Mouse (Mus musculus): ENCODE results near the gene Grb10. TPM values are rescaled to one million over a fixed set of nuclear protein-coding genes. Genes with fewer than 3 reads are reported as not detected.

Grb10 gene
- polyA plus RNA-seq, 1 experiment from 2014 or later: 45.9 TPM

- Histone ChIP-seq H3K4me2 (replicated peaks; ENCODE audit: low read depth) (no peak overlapping the region), H3K27ac (ENCODE audit: low read depth, low read length) (no peak overlapping the region), H3K4me1 (replicated peaks; ENCODE audit: control insufficient read depth, insufficient read depth, low read length) (peaks cover 7% of the 10 kb centered on the region), H3K27me3 (replicated peaks; ENCODE audit: control insufficient read depth, insufficient read depth, low read length) (no peaks in the 10 kb centered on the region), H3K9ac (ENCODE audit: low read depth, low read length) (no peak overlapping the region), H3K4me3 (ENCODE audit: low read depth, low read length) (no peak overlapping the region), H3K9me3 (ENCODE audit: control insufficient read depth) (no peaks in the 10 kb centered on the region), H3K36me3 (ENCODE audit: control insufficient read depth, insufficient read depth) (peaks cover 10% of the 10 kb centered on the region; the same call in 1 of the 2 replicates)
- TF ChIP-seq CTCF (IDR thresholded peaks at IDR 0.05; ENCODE audit: low read depth): no peak
- WGBS: 91% methylated on average over 13 of the region's 13 CpGs
- no peak for ATAC-seq
Measured at GRCm38 (mm10) chr11:11943240-11944081, 95.0 kb downstream of the Grb10 start.

GRCm38 (mm10) chr11:11942320-11943217 is 95.9 kb downstream of the Grb10 start:
- Histone ChIP-seq H3K36me3 (ENCODE audit: control insufficient read depth, insufficient read depth) (peaks cover 10% of the 10 kb centered on the region; the same call in 1 of the 2 replicates), H3K27ac (ENCODE audit: low read depth, low read length) (peak overlapping the region; percentile 58), H3K4me1 (replicated peaks; ENCODE audit: control insufficient read depth, insufficient read depth, low read length) (peaks cover 5% of the 10 kb centered on the region; the same call in 1 of the 2 replicates), H3K4me3 (ENCODE audit: low read depth, low read length) (no peak overlapping the region), H3K9ac (ENCODE audit: low read depth, low read length) (no peak overlapping the region), H3K4me2 (replicated peaks; ENCODE audit: low read depth) (0 out of 2 replicates have a peak overlapping the region, but pooled peaks have one; percentile 17), H3K9me3 (ENCODE audit: control insufficient read depth) (no peaks in the 10 kb centered on the region), H3K27me3 (replicated peaks; ENCODE audit: control insufficient read depth, insufficient read depth, low read length) (no peaks in the 10 kb centered on the region)
- 54% methylated on average over 6 of the region's 6 CpGs for WGBS
- peak; percentile 73 for ATAC-seq
- TF ChIP-seq CTCF (IDR thresholded peaks at IDR 0.05; ENCODE audit: low read depth): no peak

DNA sequence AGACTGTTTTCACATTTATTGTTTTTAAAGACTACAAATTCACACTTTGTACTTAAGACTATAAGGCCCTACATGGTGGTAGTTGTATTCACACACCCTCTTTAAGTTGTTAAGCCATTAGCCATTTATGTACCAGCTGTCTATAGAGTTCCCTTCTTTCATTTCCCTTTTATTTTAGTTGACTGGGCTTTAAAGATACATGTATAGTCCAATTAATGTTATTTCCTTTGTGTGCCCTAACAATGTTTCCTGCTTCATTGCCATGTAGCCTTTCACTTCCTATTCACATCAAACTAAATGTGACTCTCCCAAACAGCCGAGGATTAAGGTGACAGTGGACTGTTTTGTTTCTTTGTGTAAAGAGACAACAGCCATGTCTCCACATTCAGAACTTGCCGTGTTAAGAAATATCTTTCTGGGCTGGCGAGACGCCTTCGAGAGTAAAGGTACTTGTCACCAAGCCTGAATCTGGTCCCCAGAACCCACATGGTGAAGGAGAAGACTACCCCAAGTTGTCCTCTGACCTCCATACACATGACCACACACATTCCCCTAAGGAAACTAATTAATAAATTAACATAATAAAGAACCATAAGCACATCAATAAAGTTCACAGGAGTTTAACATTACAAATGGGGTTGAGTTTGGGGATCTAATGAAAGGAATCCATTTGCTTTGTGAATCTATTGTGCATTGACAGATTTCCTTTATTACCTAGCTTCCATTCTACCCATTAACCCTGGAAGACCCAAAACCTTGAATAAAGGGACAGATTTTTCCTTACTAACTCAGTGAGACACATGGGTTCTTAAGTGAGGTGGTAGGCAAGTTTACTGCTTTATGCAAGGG is 97.4 kb downstream of the Grb10 start:
- Histone ChIP-seq H3K9me3 (ENCODE audit: control insufficient read depth) (no peaks in the 10 kb centered on the region), H3K36me3 (ENCODE audit: control insufficient read depth, insufficient read depth) (peaks cover 23% of the 10 kb centered on the region; the same call in 1 of the 2 replicates), H3K4me2 (replicated peaks; ENCODE audit: low read depth) (no peak overlapping the region), H3K27ac (ENCODE audit: low read depth, low read length) (no peak overlapping the region), H3K9ac (ENCODE audit: low read depth, low read length) (no peak overlapping the region), H3K4me1 (replicated peaks; ENCODE audit: control insufficient read depth, insufficient read depth, low read length) (peaks cover 5% of the 10 kb centered on the region; the same call in 1 of the 2 replicates), H3K27me3 (replicated peaks; ENCODE audit: control insufficient read depth, insufficient read depth, low read length) (no peaks in the 10 kb centered on the region), H3K4me3 (ENCODE audit: low read depth, low read length) (no peak overlapping the region)
- ATAC-seq: no peak
- TF ChIP-seq CTCF (IDR thresholded peaks at IDR 0.05; ENCODE audit: low read depth): no peak
- 88% methylated on average over 5 of the region's 5 CpGs for WGBS

- ATAC-seq: peak; percentile 91
- Histone ChIP-seq H3K36me3 (ENCODE audit: control insufficient read depth, insufficient read depth) (peaks cover 26% of the 10 kb centered on the region; the same call in 1 of the 2 replicates), H3K4me1 (replicated peaks; ENCODE audit: control insufficient read depth, insufficient read depth, low read length) (peaks cover 5% of the 10 kb centered on the region; the same call in 1 of the 2 replicates), H3K27ac (ENCODE audit: low read depth, low read length) (0 out of 2 replicates have a peak overlapping the region, but pooled peaks have one; percentile 28), H3K27me3 (replicated peaks; ENCODE audit: control insufficient read depth, insufficient read depth, low read length) (no peaks in the 10 kb centered on the region), H3K4me2 (replicated peaks; ENCODE audit: low read depth) (no peak overlapping the region), H3K9me3 (ENCODE audit: control insufficient read depth) (no peaks in the 10 kb centered on the region), H3K4me3 (ENCODE audit: low read depth, low read length) (no peak overlapping the region), H3K9ac (ENCODE audit: low read depth, low read length) (no peak overlapping the region)
- WGBS: 52% methylated on average over 3 of the region's 3 CpGs
- no peak for TF ChIP-seq CTCF (IDR thresholded peaks at IDR 0.05; ENCODE audit: low read depth)
Measured at GRCm38 (mm10) chr11:11939611-11940010, 98.9 kb downstream of the Grb10 start.

DNA sequence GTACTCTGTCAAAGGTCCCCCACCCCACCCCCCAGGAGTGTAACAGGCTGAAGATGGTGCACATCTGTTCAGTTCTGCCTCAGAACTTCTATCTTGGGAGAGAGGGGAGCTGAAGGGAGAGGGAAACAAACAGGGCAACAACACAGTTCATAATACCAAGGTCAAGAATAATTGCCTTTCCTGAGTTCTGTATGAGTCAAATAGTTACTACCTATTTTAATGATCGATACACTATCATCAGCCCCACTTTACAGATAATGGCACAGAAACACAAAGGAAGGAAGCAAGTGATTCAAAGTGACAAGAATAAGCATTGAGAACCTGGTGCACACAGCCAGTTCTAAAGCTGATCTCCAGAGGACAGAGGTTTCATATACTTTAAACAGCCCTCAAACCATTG is 99.9 kb downstream of the Grb10 start:
- Histone ChIP-seq H3K4me2 (replicated peaks; ENCODE audit: low read depth) (no peak overlapping the region), H3K4me3 (ENCODE audit: low read depth, low read length) (no peak overlapping the region), H3K27me3 (replicated peaks; ENCODE audit: control insufficient read depth, insufficient read depth, low read length) (no peaks in the 10 kb centered on the region), H3K9me3 (ENCODE audit: control insufficient read depth) (no peaks in the 10 kb centered on the region), H3K4me1 (replicated peaks; ENCODE audit: control insufficient read depth, insufficient read depth, low read length) (peaks cover 5% of the 10 kb centered on the region; the same call in 1 of the 2 replicates), H3K27ac (ENCODE audit: low read depth, low read length) (0 out of 2 replicates have a peak overlapping the region, but pooled peaks have one; percentile 15), H3K36me3 (ENCODE audit: control insufficient read depth, insufficient read depth) (peaks cover 27% of the 10 kb centered on the region), H3K9ac (ENCODE audit: low read depth, low read length) (no peak overlapping the region)
- WGBS: 82% methylated on average over 1 of the region's 1 CpGs
- ATAC-seq: no peak
- no peak for TF ChIP-seq CTCF (IDR thresholded peaks at IDR 0.05; ENCODE audit: low read depth)

Measured in intestine, postnatal 0 days (tissue).